Mouse (Mus musculus) hindlimb bud, embryonic 11.5 days (tissue): Measurements from ENCODE around the gene Enho.
A peak's percentile ranks its signal among the peaks of the same experiment; 100 is the strongest.

Experiments
- DNase-seq: peaks from one replicate; pipeline ENCODE4 v3.0.0-alpha.2; 2012; ENCODE audit warnings: low read depth, low spot score; ENCODE audit errors: extremely low spot score

The Enho gene

DNA sequence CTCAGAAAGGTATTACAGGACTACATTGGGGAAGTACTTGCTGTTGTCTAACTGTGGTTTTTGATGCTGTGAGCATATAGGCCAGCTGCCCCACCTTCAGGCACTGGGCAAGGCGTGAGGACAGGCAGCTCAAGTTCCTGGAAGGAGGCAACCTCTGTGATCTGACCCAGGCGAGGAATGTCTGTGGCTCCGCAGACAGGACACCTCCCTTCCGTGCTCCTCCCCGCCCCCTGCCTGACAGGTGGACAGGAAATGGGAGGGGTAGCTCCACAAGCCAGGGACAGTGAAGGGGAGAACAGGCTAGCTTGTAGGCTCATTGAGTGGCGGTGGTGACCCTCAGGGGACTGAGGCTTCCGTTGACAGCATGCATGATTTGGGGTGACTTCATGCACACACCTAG is 24.4 kb upstream of the Enho start:
- no peak for DNase-seq

DNA sequence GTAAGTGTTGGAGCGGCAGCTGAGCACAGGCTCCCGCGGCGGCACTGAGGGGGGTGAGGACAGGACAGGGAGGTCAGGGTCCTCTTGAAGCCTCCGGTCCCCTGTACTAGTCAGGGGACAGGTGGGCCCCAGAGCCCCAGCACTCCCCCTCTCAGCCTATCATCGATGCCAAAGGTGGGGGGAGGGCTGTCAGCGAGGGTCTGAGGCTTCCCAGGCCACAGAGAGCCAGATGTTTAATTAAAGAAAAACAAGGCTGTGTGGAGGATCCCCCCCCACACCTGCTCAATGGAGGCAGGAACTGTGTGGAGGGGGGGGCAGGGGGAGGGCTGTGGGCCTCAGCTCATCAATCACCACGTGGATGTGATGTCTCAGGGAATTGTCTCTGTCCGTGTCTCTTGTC is 23.5 kb upstream of the Enho start:
- DNase-seq = no peak

DNA sequence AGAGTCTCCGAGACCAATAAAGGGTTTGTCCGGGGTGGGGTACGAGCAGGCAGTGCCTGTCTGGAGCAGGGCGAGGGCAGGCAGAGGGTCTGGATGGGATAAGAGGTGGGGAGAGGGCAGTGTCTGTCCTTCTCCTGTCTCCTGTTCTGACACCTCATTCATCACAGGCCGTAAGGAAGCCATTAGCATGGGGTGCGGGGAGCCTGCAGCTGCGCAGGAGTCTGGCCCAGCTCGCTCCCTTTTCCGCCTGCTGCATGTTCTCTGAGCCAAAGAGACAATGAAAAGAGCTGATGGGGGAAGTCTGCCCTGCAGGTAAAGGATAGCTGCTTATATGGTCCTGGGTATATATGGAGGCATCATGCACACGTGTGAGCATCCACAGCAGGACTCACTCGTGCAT is 22.6 kb upstream of the Enho start:
- no peak for DNase-seq

DNA sequence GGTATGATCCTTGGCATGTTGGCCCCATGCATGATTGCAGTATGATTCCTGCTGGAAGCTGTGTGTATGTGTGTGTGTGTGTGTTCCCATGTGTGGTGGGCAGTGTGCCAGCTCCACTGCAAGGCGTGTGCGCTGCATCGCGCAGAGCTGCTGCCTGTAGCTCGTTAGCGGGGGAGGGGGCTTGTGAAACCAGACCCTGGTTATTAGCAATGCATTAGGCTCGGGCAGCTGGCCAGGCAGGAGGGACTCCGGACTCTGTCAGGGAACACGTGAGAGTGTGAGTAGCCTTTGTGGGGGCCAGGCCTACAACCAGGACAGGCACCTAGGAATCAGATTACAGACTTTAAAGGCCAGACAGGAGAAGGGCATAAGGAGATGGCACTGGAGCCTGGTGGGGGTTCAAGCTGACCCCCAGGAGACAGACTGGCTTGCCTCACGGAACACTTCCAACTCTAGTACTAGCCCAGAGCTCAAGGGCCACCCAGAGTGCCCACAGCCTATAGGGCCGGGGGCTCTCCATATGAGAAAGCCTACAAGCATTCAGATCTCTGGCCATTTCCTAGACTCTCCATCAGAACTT is 20.8 kb upstream of the Enho start:
- DNase-seq = peak; percentile 57

DNA sequence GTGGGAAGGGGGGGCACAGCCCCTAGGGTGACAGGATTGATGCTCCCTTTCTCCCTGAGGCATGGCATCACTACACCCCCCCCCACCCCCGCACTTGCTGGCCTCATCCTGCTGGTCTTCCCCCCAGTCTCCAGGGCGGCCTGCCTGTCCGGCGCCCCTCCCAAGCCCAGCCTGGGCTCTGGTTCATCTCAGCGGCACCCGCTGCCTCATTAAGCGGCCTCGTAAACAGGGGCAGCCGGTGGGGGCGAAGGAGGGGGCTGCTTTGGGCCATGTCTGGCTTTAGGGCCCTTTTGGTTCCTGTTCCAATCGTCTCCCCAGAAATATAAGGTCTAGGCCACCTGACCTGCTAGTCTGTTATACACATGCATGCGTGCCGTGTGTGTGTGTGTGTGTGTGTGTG is 19.4 kb upstream of the Enho start:
- no peak for DNase-seq

DNA sequence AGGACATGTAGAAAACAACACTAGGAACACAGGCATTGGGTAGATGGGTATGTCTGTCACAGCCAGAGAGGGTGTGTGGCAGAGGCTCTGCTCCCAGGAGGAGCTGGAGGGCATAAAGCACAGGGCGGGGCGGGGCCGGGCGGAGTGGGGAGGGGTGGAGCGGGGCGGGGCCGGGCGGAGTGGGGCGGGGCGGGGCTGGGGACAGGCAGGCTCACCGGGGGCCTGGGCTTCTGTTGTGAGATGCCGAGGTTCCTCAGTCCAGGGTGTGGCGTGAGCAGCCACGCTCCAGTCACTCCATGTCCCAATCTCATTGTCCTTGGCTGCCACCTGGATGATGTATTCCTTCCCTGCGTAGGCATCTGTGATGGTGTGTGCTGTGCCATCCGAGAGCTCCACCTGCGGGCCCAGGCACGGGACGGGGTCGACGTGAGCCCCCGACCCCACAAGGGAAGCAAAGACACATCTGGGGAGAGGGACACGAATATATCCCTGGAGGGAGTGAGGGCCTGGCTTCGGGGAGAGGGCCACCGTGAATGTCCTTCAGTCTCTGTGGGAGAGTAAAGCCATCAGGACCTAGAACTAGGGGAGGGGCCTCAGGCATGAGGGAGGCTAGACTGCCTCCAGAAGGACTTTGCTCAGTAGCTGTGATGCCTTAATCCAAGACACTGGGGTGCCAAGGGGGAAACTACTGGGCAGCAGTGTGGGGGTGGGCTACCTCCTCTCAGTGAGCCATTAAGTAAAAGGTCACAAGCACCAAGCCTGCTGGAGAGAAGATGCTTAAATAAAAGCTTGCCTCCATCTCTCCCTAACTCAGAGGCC is 18.7 kb upstream of the Enho start:
- no peak for DNase-seq

DNA sequence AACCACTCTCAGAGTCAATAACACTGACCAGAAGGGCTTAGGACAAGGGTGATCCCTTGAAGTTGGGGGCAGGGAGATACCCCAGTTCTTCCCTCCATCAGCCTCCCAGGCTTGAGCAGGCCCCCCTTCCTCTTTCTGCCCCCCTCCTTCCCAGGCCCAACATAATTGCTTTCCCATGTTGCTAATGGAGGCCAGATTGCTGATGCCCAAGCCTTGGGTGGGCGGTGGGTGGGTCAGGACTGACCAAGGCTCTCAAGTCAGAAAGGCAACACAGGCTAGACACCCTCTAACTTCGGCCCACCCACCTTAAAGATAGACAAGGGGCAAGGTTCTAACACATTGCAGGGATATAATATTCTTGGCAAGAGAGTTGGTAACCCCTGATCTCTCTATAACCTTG is 15.4 kb upstream of the Enho start:
- DNase-seq = no peak

DNA sequence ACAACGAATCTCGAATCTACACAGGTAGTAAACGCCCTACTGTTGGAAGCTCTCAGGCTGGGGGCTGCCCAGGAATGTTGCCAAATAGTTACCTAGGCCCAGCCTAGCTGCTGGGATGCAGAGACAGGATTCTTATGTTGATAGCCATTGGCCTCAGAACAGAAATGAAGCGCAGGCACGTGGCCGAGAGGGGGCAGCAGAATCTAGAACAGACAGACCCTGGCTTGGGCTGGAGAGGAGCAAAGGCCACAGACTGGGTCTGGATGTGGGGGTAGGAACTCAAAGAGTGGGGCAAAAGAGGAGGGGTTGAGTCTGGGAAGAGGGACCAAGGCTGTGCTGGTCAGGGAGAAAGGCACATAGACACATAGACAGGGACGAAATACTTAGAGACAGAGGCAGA is 14.1 kb upstream of the Enho start:
- no peak for DNase-seq

DNA sequence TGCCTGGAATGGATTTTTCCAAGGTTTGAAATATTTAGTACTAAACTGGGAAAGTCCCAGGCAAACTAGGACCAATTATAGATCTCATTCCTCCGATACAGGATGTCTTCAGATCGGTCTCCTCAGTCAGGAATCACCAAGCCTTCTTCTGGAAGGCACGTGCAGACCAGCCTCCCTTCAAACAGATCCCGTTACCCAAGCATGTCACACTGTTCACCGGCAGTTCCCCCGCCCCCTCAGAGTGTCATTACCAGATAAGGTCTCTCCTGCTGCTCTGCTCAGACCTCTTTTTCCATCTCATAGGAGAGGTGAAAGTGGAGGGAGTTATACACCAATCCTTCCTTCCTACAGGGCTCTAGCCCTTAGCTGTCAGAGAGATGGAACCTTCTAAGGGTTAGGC is 13.6 kb upstream of the Enho start:
- DNase-seq = no peak

DNA sequence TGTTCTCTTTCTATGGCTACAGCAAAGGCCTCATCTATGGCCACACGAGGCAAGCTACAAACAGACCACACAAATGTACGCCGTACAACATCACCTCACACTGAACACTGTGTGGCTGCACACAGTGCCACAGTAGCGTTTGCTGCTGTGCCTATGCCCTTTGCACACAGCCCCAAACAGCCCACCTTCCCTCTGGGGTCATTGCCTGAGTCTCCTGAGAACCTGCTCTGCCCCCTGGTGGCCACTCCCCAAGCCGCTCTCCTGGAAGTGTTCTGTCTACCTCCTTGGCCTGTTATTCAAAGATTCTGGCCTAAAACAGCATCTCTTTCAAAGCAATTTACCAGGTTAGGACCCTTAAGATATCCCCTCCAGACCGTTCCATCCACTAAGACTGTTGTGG is 13.2 kb upstream of the Enho start:
- DNase-seq = no peak

DNA sequence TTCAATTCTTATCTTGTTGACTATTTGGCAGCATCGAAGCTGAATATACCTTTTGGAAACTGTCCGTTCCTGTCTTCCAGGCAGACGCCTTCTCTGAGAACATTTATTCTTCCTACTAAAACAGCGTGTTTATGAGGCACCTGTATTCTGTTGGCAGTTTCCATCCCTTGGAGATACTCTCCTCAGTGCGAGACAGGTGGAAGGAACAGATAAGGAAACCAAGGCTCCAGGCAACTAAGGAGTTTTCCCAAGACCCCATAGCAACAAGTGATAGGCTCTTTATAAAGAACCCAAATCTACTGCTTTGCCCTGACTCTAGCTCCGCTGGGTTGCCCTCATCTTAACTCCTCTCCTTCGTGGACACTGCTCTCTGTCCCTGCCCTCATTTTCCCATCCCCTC is 8.5 kb upstream of the Enho start:
- no peak for DNase-seq

DNA sequence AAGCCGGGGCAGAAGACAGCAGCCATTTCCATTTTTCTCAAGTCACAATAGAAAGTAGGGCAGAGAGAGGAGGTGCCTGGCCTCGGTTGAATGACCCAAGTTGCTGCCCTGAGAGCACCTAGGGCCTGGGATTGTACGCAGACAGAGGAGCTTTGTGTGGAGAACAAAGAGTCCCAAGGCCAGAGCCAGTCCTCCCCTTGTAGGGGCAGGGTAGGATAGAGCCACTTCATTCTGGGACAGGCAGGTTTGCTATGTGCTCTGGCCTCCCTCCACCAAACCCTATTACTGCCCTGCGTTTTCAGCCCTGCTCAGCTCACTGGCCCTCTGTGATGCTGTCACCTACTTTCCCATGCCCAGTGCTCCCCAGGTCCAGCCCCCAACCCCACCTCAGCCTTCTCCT is 8.0 kb upstream of the Enho start:
- DNase-seq = no peak

DNA sequence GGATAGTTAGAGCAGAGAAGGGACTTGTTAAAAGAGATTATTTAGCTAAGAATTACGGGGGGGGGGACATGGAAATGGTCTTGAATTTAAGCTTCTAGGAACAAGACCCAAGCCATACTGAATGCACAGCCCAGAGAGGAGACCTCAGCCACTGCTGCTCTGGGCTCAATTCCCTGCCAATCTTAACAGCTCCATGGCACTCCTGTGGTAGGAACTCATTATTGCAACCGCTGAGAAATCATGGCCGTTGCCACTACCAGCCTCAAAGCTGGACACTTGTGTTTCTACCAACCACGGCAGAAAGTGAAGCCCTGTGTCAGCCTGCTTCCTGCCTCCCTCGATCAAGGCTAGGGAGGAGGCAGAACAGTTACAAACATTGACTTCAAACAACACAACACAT is 5.4 kb upstream of the Enho start:
- DNase-seq = no peak

DNA sequence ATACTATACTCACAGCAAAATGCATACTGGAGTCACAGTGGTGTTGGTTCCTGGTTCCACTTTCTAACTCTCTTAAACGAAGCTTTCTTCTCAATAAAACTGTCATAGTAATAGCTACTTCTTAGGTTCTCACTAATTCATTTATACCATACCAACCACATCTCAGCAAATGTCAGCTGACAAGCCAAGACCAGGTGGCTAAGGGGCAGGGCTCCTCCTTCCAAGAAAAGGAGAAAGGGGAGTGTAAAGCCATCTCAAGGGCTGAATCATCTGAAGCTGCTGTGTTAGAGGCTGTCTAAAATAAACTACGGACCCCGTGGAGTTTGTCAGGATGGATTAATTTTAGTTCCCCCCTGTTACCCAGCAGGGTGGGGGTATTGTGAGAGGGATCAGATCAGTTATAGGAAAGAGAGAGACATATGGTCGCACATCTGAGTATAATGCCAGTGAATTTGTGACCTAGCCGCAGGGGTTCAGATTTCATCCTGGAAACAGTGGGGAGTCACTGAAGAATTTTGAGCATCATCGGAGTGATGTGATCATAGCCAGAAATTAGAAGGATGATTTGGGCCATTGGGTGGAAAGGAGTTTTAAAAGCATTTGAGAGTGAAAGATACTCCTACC is 1.2 kb upstream of the Enho start:
- DNase-seq = no peak

DNA sequence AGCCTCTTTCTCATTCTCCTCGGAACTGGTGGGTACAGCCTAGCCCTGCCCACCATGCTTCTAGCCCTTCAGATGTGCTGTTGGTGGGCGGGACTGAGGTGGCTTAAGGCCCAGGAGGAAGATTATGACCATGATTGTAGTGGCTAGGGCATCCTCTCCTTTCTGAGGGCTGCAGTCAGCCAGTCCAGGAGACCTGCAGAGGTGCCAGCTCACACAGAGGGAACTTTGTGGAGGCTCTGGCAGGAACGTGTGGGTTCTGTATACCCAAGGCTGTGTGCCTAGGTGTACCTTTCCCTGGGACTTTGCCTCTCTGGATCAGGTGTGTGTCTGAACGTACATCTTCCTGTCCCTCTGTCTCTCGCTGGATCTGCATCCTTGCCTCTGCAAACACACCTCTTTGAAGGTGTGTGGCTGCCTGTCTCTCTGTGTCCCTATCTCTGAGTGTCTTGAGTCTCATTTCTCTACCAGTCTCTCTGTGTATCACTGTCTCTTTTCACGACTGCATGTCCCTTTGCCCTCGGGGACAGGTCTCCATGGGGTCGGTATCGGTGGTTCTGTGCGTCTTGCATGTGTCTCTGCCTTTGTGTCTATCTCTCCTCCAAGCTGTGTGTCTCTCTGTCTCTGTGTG is 796 bp downstream of the Enho start:
- DNase-seq = no peak

DNA sequence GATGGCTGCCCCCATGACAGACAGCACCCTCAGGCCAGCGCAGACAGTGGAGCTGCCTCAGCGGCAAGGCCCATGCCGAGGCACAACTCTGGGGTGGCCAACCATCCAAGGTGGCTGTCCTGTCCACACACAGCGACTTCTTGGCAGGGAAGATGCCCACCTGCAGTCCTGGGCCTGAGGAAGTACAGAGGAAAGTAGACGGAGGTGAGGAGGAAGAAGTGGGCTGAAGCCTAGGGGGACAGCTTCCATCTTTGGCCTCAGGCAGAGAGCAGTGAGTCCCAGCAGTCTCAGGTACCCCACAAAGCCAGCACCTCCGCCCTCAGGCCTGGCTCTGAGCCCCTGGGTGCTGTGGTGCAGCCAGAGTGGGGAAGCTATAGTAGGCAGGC is 1.3 kb downstream of the Enho start:
- no peak for DNase-seq

DNA sequence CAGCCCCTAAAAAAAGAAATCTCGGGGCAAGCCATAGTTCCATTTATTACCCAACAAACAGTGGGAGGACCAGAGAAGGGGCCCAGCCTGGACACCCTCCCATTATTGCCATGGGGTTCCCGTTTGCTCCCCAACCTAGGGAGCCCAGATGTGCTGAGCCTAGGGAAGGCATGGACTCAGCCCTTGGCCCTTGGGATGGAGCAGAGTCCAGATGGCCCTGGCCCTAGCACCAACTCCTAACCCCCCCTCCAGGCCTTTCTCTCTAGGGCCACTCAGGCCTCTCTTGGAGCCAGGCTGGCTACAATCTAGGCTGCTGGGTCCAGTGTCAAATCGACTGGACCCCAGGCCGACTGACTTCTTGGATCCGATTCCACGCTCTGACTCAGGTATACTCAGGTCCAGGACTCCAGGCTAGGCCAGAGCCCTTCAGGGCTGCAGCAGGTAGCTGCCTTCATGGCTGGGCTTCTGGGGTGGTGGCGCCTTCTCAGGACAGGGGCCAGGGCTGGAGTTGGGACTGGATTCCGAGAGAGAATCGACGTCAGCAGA is 1.9 kb downstream of the Enho start:
- DNase-seq = no peak

DNA sequence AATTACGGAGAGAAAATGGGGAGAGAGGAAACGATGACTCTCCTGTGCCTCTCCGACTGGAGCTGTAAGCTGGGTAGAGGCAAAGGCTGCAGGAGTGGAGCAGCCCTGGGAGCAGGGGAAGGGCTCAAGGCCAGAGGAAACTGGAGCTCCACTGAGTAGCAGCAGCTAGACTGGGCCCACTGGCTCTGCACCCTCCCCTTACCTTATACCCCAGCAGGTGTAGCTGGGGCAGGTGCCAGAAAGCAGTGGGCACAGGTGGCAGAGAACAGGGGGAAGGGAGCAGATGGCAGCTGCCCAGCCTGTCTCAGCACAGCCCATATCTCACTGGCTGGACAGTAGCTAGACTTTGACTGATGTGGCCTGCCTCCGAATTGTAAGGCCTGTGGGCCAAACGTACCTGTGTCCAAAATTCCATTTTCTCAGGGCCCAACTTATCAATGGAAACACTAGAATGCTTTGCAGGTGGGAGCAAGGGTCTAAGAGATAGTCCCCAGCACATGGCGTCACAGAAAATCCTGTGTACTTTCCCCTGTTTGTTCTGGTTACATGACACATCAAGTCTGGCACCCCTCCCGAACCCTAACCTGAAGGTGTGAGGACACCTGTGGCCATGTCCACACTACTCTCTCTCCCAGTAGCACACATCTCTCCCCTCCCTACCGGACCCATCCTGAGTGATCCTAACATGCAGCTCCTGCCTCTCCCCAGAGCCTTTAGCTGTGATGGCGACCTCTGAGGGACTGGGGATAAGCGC is 3.1 kb downstream of the Enho start:
- no peak for DNase-seq

DNA sequence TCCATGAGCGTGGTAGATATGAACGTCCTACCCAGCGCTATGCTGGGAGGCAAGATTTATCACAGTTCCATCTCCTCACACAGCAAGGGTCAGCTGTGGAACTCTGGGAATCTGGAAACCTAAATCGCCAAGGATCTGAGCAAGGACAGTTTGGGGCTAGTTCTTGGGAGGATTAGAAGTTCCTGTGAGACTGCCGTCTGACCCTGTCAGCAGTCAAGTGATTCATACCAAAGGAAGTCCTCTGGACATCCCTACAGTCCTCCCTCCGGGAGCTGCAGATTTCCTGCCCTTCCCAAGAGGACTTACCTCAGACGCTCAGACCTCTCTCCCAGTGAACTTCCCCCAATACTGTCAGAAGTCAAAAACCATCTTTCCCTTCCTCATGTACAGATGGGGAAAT is 3.8 kb downstream of the Enho start:
- no peak for DNase-seq

DNA sequence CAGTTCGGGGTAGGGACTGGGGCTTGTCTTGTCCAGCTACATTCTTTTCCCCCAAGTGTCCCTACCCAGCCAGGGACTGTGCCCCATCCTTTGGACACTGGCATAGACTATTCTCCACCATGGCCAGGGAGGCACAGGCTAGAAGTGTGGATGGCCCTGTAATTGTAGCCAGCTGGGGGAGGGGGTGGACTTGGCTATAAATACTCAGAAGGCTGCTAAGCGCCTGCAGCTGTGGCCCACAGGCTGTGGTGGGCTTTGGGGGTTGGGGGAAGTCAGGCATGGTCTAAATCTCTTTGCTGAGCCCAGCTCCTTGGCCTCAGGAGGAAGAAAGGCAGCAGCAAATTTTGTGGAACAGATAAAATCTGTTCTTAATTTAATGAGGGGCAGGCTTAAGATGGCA is 4.2 kb downstream of the Enho start:
- DNase-seq = no peak

DNA sequence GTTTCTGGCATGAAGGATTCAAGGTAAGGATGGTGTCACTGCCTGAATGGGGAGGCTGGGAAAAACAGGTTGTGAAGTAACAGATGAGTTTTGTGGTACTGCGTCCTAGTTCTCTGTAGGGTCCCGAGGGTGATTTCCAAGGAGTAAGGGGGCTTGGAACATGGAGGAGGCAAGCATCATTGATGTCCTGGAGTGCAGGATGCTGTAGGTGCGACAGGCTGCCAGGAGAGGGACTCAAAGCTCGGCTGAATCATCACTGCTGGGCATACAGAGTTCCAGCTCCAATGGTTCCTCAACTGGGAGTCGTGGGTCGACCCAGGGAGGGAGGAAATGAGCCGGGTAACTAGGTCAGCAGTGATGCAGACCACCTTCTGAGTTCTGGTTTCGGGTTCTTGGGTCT is 4.9 kb downstream of the Enho start:
- no peak for DNase-seq
